Mouse (Mus musculus): ENCODE results near the gene Arrdc2.

The Arrdc2 gene

GRCm38 (mm10) chr8:70810962-70811680 lies 28.4 kb downstream of the Arrdc2 start:
- in situ Hi-C loops (cut with MboI, MseI): loop anchor here (5.0 kb wide), 1 partner anchor 51 kb away; the partner anchor contains the start of gene Kcnn1

GRCm38 (mm10) chr8:70808955-70809701 lies 30.4 kb downstream of the Arrdc2 start:
- in situ Hi-C loops (cut with MboI, MseI): no loop called here

- in situ Hi-C loops (cut with MboI, MseI): no loop called here
These were observed 31.3 kb downstream of the Arrdc2 start, which contains the start of gene Il12rb1 for GRCm38 (mm10) chr8:70808239-70808638. Gene Il12rb1 (plus strand): TSS chr8:70808449.

- in situ Hi-C loops (cut with MboI, MseI): no loop called here
These were observed 32.2 kb downstream of the Arrdc2 start for GRCm38 (mm10) chr8:70807304-70807703.

- in situ Hi-C loops (cut with MboI, MseI): no loop called here
These were observed 33.0 kb downstream of the Arrdc2 start for GRCm38 (mm10) chr8:70806541-70806940.

GRCm38 (mm10) chr8:70804481-70805206 lies 34.9 kb downstream of the Arrdc2 start, which contains the start of gene Mast3:
Gene Mast3 (minus strand): TSS chr8:70805054.
- in situ Hi-C loops (cut with MboI, MseI): no loop called here

- in situ Hi-C loops (cut with MboI, MseI): no loop called here
These were observed 35.6 kb downstream of the Arrdc2 start for GRCm38 (mm10) chr8:70803761-70804480.

- in situ Hi-C loops (cut with MboI, MseI): no loop called here
These were observed 36.6 kb downstream of the Arrdc2 start for GRCm38 (mm10) chr8:70802786-70803510.

- in situ Hi-C loops (cut with MboI, MseI): no loop called here
These were observed 37.7 kb downstream of the Arrdc2 start for GRCm38 (mm10) chr8:70801830-70802229.

- in situ Hi-C loops (cut with MboI, MseI): no loop called here
These were observed 38.4 kb downstream of the Arrdc2 start for GRCm38 (mm10) chr8:70801156-70801555.

- in situ Hi-C loops (cut with MboI, MseI): no loop called here
These were observed 38.9 kb downstream of the Arrdc2 start for GRCm38 (mm10) chr8:70800648-70801047.

- in situ Hi-C loops (cut with MboI, MseI): no loop called here
These were observed 41.2 kb downstream of the Arrdc2 start for GRCm38 (mm10) chr8:70798281-70798680.

- in situ Hi-C loops (cut with MboI, MseI): no loop called here
These were observed 42.1 kb downstream of the Arrdc2 start for GRCm38 (mm10) chr8:70797081-70798070.

- in situ Hi-C loops (cut with MboI, MseI): no loop called here
These were observed 43.0 kb downstream of the Arrdc2 start for GRCm38 (mm10) chr8:70796403-70797080.

- in situ Hi-C loops (cut with MboI, MseI): no loop called here
These were observed 44.1 kb downstream of the Arrdc2 start for GRCm38 (mm10) chr8:70795370-70795769.

GRCm38 (mm10) chr8:70794215-70794614 lies 45.3 kb downstream of the Arrdc2 start:
- in situ Hi-C loops (cut with MboI, MseI): no loop called here

GRCm38 (mm10) chr8:70792700-70793099 lies 46.8 kb downstream of the Arrdc2 start:
- in situ Hi-C loops (cut with MboI, MseI): no loop called here

GRCm38 (mm10) chr8:70791975-70792691 lies 47.4 kb downstream of the Arrdc2 start:
- in situ Hi-C loops (cut with MboI, MseI): no loop called here
